Mouse (Mus musculus) layer of hippocampus, adult 9-10 months (tissue): ENCODE measurements around the gene Lemd2.

Experiments
- DNase-seq: peaks from one replicate; pipeline ENCODE4 v3.0.0; 2022; ENCODE audit warnings: low spot score

The Lemd2 gene

GRCm38 (mm10) chr17:27158439-27158838 lies 45.8 kb downstream of the Lemd2 start:
- DNase-seq, result no peak

GRCm38 (mm10) chr17:27155752-27156151 lies 48.5 kb downstream of the Lemd2 start:
- DNase-seq, result no peak

DNA sequence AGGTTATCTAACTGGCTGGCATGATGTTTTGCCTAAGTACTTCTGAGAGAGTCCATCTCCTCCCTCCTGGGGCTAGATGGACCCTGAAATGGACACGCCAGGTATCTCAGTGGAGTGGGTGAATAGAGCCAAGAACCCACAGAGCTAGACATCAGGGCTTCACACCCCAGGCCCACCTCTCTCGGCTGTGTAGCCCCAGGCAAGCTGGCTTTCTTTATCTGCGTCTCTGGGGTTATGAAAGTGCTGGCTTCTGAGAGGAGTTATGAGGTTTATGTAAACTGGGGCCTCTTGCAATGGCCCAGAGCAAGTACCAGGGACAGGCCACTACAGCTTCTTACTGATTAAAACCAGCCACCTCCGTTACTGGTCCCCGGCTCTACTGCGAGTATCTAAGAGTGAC lies 49.4 kb downstream of the Lemd2 start:
- DNase-seq, result no peak

DNA sequence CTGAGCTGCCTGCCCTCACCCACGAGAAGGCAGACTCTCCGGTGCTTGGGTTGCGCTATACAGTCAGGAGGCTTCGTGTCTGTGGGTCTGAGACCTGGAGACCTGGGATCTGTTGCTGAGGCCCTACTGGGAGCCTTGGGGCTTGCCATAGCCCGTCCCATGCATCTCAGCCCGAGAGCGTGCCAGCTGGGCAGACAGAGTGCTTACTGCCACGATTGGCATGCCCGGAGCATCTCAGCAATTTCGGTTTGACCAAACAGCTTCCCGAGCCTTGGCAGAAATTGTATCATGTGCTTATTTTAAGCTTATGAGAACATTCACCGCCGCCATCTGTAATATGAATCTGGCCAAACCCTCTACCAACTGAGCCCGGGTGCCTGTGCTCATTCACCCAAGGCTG lies 50.0 kb downstream of the Lemd2 start:
- DNase-seq, result no peak

DNA sequence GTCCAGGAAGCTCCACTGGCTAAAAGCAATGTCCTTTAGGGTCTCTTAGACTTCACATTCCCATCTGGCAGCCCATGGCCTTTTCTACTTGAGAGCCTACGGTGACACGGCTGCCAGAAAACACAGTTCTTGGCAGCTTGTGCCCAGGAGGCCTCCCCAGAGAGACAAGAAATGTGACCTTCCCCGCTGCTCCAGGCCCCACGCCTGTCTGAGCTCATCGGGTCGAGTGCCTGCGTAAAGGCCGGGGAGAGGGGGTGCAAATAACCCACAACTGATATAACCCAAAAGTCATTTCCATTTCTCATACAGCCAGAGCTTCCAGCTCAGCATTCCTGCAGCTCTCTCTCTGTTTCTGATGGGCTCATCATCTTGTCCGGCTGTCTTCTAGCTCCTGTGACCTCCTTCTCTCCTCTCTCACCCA lies 50.5 kb downstream of the Lemd2 start:
- no peak for DNase-seq

- no peak for DNase-seq
Measured at GRCm38 (mm10) chr17:27152976-27153723, 51.1 kb downstream of the Lemd2 start.

DNA sequence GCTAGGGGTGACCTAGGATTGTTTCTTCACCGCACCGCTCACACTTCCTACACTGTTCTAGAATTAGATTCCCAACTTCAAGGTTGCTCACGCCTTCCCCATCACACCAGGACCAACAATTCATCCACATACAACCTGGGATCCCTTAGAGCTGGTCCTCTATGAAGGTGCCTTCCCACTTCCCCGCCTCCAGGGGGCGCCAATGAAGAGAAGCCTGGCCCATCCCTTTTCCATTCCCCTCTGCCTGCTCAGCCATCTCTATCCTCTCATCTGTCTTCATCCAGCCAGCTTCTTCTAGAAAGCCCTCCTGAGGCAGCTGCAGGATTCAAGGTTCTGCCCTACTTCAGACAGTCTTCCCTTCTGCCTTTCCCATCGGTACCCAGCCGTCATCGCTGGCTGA lies 52.9 kb downstream of the Lemd2 start:
- DNase-seq, result no peak

DNA sequence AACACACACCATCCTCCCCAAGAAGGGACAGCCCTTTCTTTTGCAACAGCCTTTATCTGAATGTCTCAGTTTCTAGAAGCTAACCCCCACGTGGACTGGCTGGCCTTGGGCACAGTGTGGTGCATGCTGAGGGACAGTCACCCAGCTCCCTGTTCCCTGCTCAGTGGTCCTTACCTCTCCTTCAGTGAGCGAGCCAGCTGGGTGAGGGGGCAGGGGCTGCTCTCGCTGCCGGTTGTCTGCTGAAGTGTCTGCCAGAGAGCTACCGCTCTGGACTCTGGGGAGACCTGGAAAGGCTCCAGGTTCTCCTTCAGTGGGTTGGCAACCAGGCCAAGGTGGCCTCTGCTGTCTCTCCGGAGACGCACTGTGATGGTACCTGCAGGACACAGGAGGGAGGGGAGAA lies 53.4 kb downstream of the Lemd2 start:
- DNase-seq, result no peak

GRCm38 (mm10) chr17:27146323-27146923 lies 57.8 kb downstream of the Lemd2 start:
- no peak for DNase-seq

DNA sequence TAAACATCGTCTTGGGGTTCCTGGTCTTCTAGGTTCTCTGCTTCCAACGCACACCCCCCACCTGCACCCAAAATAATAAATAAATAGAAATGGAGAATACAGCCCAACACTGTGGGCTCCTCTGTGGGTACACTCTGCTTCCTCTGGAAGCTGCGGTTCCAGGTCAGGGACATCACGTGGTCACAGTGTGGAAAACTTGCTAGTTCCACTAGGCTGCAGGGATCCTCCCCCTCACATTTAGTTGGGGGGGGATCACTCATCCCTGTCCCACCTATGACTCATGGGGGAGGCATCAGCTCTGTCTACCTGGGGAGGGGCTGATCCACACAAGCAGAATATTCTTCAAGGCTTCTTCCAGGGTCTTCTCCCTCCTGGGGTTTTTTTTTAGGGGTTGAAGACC lies 60.1 kb downstream of the Lemd2 start:
- DNase-seq, result no peak

GRCm38 (mm10) chr17:27141971-27142450 lies 62.3 kb downstream of the Lemd2 start:
- DNase-seq, result no peak

DNA sequence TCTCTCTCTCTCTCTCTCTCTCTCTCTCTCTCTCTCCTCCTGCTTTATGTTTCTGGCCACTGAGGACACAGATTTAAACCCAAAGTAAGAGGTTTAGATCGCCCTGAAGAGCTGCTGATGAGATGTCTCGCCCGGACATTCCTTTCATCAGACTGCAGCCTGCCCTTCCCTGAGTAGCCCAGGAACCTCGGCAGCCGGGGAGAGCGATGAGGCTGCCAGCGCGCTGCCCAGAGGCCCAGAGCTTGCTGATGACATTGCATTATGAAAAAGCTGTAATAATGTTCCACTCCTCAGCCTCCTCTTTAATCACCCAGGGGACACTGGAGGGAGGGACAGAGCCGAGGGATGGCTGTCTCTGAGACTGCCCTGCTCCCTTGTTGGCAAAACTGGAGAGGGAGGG lies 64.0 kb downstream of the Lemd2 start:
- DNase-seq, result no peak
